Mouse (Mus musculus): ENCODE data around the gene Myom3. TPM values are rescaled to one million over a fixed set of nuclear protein-coding genes. Genes with fewer than 3 reads are reported as not detected.

The Myom3 gene
- total and polyA plus RNA-seq, 3 experiments = not detected

DNA sequence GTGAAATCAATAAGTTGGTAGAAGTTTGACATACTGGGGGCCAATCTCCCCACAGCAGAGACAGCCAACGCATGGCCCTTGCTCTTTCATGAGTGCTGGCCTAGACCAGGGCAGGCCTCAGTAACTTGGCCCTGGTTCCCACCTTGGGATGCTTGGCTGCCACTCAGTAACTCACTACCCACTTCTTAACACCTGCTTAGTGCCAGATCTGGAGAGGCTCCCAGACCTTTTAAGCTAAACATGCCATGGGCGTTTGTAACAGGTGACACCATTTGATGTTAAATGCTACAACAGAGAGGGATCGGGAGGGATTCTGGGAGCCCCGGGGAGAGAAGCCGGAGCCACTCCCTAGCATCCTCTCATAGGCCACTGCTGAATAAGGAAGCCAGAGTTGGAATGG is 33.3 kb downstream of the Myom3 start:
- no peak for DNase-seq (ENCODE audit: low read depth, low spot score)
- Histone ChIP-seq H3K9me3 (replicated peaks; ENCODE audit: insufficient read depth, low read length) (no peaks in the 10 kb centered on the region), H3K27ac (ENCODE audit: control insufficient read depth, low read depth, low read length) (no peak overlapping the region), H3K9ac (ENCODE audit: control insufficient read depth, low read depth, low read length, poor library complexity, severe bottlenecking) (no peak overlapping the region), H3K79me2 (ENCODE audit: control insufficient read depth, insufficient read depth, low read length, poor library complexity) (no peaks in the 10 kb centered on the region), H3K4me3 (ENCODE audit: control insufficient read depth in 1 of 2, insufficient read depth in 1 of 2, low read depth in 2 of 2, low read length in 2 of 2) (no peak overlapping the region), H3K27me3 (ENCODE audit: control insufficient read depth in 1 of 2, insufficient read depth in 2 of 2, low read length in 2 of 2) (no peaks in the 10 kb centered on the region; a peak in 2 of 4 replicates), H3K36me3 (ENCODE audit: control insufficient read depth in 1 of 2, insufficient read depth in 2 of 2, low read length in 2 of 2) (no peaks in the 10 kb centered on the region), H3K4me1 (ENCODE audit: control insufficient read depth in 1 of 2, insufficient read depth in 2 of 2, low read length in 2 of 2) (no peaks in the 10 kb centered on the region)
- TF ChIP-seq HCFC1 (IDR thresholded peaks at IDR 0.05; ENCODE audit: low read depth, low read length) (no peak), SMC3 (IDR thresholded peaks at IDR 0.05; ENCODE audit: low read depth, low read length) (no peak)

DNA sequence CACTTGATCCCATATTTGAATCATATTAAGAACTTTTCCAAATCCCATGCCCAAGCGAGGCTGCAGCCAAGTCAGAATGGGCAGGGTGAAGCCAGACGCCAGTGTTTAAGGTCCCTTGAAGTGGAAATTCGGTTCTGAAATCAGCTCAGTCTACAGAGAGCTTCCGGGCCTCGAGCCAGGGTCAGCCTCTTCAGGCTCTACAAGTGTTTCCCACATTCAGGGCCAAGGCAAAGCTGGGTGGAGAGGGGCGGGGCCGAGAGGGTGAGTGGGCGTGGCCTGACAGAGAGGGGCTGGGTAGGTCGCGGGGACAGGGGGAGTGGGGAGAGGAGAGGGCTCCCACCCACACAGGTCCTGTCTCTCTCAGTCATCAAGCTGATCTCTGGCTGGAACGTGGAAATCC is 38.4 kb downstream of the Myom3 start:
- no peaks in the 10 kb centered on the region for H3K79me2 ChIP-seq (ENCODE audit: control insufficient read depth, insufficient read depth, low read length, poor library complexity)
- H3K36me3 ChIP-seq (ENCODE audit: control insufficient read depth in 1 of 2, insufficient read depth in 2 of 2, low read length in 2 of 2) = no peaks in the 10 kb centered on the region
- H3K27ac ChIP-seq (ENCODE audit: control insufficient read depth, low read depth, low read length) = no peak overlapping the region
- H3K27me3 ChIP-seq (ENCODE audit: control insufficient read depth in 1 of 2, insufficient read depth in 2 of 2, low read length in 2 of 2) = no peaks in the 10 kb centered on the region; a peak in 1 of 4 replicates
- no peak overlapping the region for H3K4me3 ChIP-seq (ENCODE audit: control insufficient read depth in 1 of 2, insufficient read depth in 1 of 2, low read depth in 2 of 2, low read length in 2 of 2)
- H3K9me3 ChIP-seq (replicated peaks; ENCODE audit: insufficient read depth, low read length) = no peaks in the 10 kb centered on the region
- H3K9ac ChIP-seq (ENCODE audit: control insufficient read depth, low read depth, low read length, poor library complexity, severe bottlenecking) = no peak overlapping the region
- no peak for DNase-seq (ENCODE audit: low read depth, low spot score)
- H3K4me1 ChIP-seq (ENCODE audit: control insufficient read depth in 1 of 2, insufficient read depth in 2 of 2, low read length in 2 of 2) = no peaks in the 10 kb centered on the region
- TF ChIP-seq MAFK (IDR thresholded peaks at IDR 0.05; ENCODE audit: borderline replicate concordance, low read depth, low read length) = no peak
- no peak for TF ChIP-seq NRF1 (IDR thresholded peaks at IDR 0.05; ENCODE audit: insufficient read depth, low read depth, low read length, poor library complexity, severe bottlenecking)
- TF ChIP-seq RAD21 (IDR thresholded peaks at IDR 0.05; ENCODE audit: low read depth, low read length) = no peak
- no peak for TF ChIP-seq TCF12 (IDR thresholded peaks at IDR 0.05; ENCODE audit: low read depth, low read length)
- TF ChIP-seq NELFE (IDR thresholded peaks at IDR 0.05; ENCODE audit: low read depth, low read length) = no peak
- TF ChIP-seq RCOR1 (IDR thresholded peaks at IDR 0.05; ENCODE audit: low read depth, low read length) = no peak
- no peak for TF ChIP-seq TAL1 (IDR thresholded peaks at IDR 0.05; ENCODE audit: low read length)
- no peak for TF ChIP-seq TBP (IDR thresholded peaks at IDR 0.05; ENCODE audit: low read depth, low read length)
- no peak for TF ChIP-seq BHLHE40 (IDR thresholded peaks at IDR 0.05; ENCODE audit: borderline replicate concordance, low read depth, low read length)
- no peak for TF ChIP-seq EP300 (IDR thresholded peaks at IDR 0.05; ENCODE audit: low read depth in 1 of 2, low read length in 2 of 2)
- no peak for TF ChIP-seq CHD1 (IDR thresholded peaks at IDR 0.05; ENCODE audit: low read depth, low read length)
- no peak for TF ChIP-seq POLR2A (IDR thresholded peaks at IDR 0.05; ENCODE audit: control insufficient read depth in 1 of 2, insufficient read depth in 1 of 2, low read depth in 1 of 2, low read length in 2 of 2, poor library complexity in 1 of 2)
- no peak for TF ChIP-seq MYB (IDR thresholded peaks at IDR 0.05; ENCODE audit: low read depth, low read length)
- no peak for TF ChIP-seq ZMIZ1 (IDR thresholded peaks at IDR 0.05; ENCODE audit: low read depth, low read length)
- no peak for TF ChIP-seq ELF1 (IDR thresholded peaks at IDR 0.05; ENCODE audit: low read depth, low read length)
- TF ChIP-seq UBTF (IDR thresholded peaks at IDR 0.05; ENCODE audit: borderline replicate concordance, insufficient read depth, low read depth, low read length) = no peak
- TF ChIP-seq POLR2AphosphoS5 (IDR thresholded peaks at IDR 0.05; ENCODE audit: borderline replicate concordance, low read depth, low read length) = no peak
- no peak for TF ChIP-seq KAT2A (conservative IDR thresholded peaks at IDR 0.05; ENCODE audit: low read depth, low read length)
- TF ChIP-seq SMC3 (IDR thresholded peaks at IDR 0.05; ENCODE audit: low read depth, low read length) = no peak
- TF ChIP-seq ZNF384 (IDR thresholded peaks at IDR 0.05; ENCODE audit: low read depth, low read length) = no peak
